Mouse (Mus musculus) lung, adult 10 weeks (tissue): ENCODE measurements around the gene Acsl4. TPM values are rescaled to one million over a fixed set of nuclear protein-coding genes. Genes with fewer than 3 reads are reported as not detected.

Source experiments
- polyA plus RNA-seq: library from polyadenylated mRNA; stranded (reverse); fragments of 350-450 nt; fragmentation: Illumina TruSeq; extraction: RNeasy Lipid Tissue Mini Kit (QIAGEN cat#74804); gene quantifications from one replicate; pipeline ENCODE4 v1.2.3, GENCODE M21; 2014; ENCODE audit warnings: low read depth, low replicate concordance; ENCODE audit not compliant: insufficient read depth

Acsl4 gene
- polyA plus RNA-seq = 31.7 TPM

DNA sequence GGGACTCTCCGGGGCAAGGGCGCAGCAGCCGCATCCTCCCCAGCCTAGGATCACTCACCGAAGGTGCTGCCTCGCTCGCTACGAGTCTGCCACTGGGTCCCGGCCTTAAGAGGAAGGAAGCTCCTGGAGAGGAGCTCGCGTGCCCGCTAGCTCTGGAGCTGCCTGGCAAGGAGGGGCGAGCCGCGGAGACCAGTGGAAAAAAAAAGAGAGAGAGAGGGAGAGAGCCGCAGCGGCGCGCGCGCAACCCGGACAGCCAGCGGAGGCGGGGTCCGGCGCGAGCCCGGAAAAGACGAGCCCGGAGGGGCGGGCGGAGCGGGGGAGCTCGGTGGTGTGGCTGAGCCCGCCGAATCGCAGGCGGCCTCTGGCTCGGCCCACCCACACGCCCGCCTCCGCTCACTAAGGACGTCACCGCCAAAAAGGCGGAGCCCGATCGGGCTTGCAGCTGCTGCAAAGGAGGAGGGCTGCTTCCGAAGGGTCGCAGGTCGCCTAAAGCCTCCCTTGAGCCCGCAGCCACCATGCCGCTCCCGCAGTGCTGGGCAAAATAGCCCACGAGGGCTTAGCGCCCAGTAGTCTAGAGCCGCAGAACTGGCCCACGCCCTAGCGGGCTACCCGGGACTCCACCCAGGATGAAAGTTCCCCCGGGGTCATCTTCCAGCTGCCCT lies at the start of gene Acsl4:
Gene Acsl4, minus strand, starts transcription at position 289 of the 662 bp plus-strand sequence.

DNA sequence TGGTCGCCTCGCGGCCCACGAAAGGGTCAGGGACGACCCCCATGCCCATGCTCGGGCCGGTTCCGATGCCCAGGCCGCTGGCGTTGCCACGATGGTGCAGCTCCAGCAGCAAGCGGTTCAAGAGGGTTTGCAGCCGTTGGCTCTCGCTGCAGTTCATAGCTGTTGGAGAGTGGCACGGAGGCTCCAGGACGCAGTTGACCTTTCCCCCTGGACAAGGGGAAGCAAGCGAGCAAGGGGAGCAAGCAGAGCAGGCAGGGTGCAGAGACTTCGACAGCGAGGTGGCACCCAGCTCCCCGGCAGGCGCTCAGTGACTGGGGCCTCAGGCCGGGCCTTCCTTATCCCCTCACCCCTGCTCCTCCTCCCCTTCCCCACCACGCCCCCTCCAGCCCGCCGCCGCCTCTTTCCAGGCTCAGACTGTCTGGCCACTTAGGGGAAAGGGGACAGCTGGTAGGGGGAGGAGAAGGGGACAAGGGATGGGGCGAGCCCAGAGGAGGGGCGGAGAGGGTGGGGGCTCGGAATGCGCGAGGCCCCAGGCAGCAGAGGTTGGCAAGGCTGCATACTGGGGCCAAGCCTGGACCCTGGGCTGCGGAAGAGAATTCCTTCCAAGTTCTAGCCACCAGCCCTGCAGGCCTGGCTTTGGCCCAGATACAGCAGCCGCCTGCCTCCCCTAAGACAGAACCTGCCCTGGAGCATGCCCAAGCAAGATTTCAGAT lies 84.3 kb downstream of the Acsl4 start, which contains the start of gene Kcne1l:
Gene Kcne1l, minus strand, starts transcription at position 426 of the 713 bp plus-strand sequence.

Other genes starting within 250 kb of the Acsl4 start
- gene Gucy2f, start 193.6 kb downstream of the Acsl4 start, polyA plus RNA-seq = not detected
- gene Nxt2, start 163.8 kb downstream of the Acsl4 start, polyA plus RNA-seq = 10.3 TPM
- not detected for gene Kcne1l, start 84.2 kb downstream of the Acsl4 start, polyA plus RNA-seq